Mouse (Mus musculus) heart, adult 9 months (tissue): ENCODE data around the gene Hbq1b.

Experiments
- DNase-seq, 2 experiments: peaks; one replicate each; pipeline ENCODE4 v3.0.0; 2022; ENCODE audit warnings: low spot score in 2 of 2

Hbq1b gene

GRCm38 (mm10) chr11:32300279-32301267 lies 13.8 kb downstream of the Hbq1b start:
- no peak for DNase-seq

GRCm38 (mm10) chr11:32301506-32301905 lies 14.7 kb downstream of the Hbq1b start:
- no peak for DNase-seq

- DNase-seq, result peak; percentile 23 to 37
These were observed 16.2 kb downstream of the Hbq1b start for GRCm38 (mm10) chr11:32302824-32303419.

DNA sequence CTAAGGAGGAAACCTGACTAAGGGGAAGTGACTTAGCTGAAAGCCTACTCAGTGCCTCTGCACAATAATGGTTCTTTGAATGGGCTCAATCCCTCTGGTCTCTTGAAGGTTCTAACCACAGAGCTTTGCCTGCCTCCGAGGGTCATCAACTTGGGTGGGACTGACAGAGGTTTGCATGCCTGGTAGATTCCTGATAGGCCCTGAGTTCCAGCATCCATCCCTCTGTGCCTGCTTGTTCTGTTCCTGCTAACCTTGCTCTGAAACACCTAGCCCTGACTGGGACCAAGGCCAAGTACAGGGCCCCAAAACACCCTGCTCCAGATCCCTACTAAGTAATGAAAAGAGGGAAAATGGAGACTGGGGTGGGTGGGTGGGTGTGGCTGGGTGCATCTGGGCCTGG lies 16.7 kb downstream of the Hbq1b start:
- DNase-seq, result no peak

DNA sequence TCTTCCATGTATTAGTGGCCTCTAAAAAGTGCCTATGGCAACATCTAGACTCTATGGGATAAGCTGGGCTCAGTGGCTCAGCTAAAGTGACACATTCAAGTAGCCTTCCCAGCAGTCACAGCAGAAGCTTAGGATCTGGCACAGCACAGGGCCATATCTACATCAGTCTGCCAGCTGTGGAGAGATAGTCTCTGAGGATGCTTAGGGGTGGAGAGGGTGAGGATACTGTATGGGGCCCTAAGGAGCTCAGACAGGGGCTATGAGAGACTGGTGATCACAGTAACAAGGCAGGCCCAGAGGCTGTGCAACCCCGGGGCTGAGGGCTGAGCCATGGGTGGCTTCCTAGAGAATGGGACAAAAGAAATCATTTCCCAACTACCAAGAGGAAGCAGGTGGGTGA lies 20.2 kb downstream of the Hbq1b start:
- no peak for DNase-seq

DNA sequence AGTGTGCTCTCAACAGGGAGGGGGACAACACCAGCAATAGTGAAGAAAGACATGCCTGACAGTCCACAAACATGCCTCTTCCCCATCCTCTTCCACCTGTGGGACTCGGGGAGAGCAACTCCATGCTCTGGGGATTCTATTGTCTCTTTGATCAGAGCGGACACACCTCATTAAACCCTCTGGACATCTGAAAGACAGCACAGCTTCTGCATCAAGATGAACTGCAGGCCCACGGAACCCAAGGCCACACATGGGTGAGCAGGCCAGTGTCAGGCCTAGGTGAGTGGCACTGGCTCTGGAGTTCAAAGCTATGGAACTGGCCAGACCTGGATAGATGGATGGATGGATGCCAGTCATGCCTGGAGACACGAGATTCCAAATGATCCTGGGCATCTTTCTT lies 22.7 kb downstream of the Hbq1b start:
- DNase-seq, result no peak

GRCm38 (mm10) chr11:32309928-32310327 lies 23.2 kb downstream of the Hbq1b start:
- no peak for DNase-seq

DNA sequence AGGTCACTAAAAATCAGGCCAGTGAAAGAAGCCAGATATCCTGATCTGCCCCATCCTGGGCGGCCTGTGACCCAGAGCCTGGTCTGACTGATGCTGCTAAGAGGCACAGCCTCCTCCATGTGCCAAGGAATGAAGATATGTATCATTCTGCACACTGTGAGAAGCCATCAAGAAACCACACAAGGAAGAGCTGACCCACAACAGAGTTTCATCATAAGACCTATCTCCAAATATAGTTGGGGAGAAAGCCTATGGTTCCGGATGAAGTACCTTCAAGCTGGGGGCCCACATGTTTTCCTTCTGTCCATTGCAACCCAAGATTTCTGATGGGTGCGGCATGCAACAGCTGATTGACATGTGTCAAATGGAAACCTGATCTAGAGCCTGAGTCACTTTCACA lies 29.2 kb downstream of the Hbq1b start:
- DNase-seq, result no peak

- no peak for DNase-seq
These were observed 33.9 kb downstream of the Hbq1b start for GRCm38 (mm10) chr11:32320507-32321195.

DNA sequence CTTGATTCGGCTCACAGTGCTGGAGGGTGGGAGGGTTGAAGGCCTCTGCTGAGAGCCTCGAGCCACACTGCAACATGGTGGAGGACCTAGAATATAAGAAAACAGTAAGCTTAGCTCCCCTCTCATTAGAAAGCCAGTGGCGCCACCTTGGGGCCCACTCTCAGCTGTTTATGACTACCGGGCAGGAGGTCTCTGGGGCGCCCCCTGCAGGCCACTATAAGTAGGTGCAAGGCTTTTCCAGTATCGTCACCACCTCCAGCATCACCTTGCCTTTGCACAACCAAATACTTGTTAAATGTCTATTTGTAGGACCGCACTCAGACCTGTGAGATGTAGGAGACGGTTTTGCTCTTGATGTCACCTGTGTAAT lies 34.4 kb downstream of the Hbq1b start:
- peak in 1 of 2 experiments; percentile 29 for DNase-seq

DNA sequence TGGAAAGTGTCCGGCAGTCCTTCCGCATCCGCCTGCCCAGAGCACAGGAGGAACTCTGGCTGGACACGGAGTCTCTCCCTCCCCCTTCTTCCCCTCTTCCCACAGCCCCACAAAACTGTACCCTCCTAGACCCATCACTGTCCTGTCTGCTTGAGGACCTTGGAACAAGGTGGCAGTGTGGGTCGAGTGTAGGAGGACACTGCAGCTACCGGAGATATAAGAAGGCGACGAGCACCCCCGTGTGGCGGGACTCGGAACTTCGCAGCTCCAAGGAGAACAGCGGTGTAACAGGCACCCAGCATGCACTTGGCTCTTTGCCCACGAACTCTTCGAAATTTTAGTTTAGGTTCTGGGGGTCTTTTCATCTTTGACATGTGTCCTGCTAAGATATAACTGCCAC lies 37.8 kb downstream of the Hbq1b start:
- DNase-seq, result peak; percentile 67 to 80

DNA sequence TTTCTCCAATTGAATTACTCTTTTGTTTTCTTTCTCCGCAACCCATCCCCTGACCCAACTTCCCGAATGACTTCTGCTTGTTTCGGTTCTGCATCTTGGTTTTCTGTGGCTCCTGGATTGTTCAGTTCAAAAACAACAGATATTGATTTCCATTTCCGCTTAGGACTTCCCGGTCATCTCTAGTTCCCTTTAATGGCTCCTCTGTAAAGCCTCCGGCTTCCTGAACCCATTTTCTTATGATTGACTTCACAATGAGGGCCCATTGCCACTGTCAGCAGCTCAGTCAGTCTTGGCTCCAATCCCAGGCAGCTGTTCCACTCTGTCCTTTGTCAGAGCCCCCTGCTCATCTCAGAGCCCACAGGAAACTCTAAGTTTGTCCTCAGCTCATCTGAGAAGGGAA lies 44.3 kb downstream of the Hbq1b start:
- DNase-seq, result peak; percentile 52 to 74

- no peak for DNase-seq
These were observed 45.1 kb downstream of the Hbq1b start for GRCm38 (mm10) chr11:32331861-32332260.

- no peak for DNase-seq
These were observed 46.5 kb downstream of the Hbq1b start for GRCm38 (mm10) chr11:32333235-32333634.

DNA sequence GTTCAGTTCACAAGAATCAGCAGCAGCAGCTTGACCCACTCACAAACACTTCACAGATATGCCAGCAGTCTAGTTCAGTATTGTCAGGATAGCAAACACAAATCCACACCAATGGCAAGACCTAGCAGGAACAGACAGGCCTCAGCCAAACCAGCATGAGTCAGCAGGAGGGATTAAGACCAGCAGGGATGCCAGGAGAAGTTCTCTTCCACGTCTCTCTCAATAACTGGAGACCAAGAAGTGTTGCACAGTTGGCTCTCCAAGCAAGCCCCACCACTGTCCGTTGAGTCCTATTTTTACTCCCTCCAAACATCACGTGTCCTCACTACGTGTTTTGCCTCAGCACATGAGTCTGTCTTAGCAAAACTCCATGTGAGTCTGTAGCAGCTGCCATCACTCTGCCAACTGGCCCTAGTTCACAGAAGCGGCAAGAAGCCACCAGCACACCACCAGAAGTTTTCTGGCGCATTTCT lies 49.7 kb downstream of the Hbq1b start:
- DNase-seq, result peak; percentile 51 to 60
